In genomic region chr5:85986734-85987515, GRCm38 (mm10) we compare ENCODE assay signal across 22 mouse cellular contexts.
A peak's percentile ranks its signal among the peaks of the same experiment; 100 is the strongest.
DNase-seq lines count a peak whose midpoint lies in the region; ATAC-seq and TF ChIP-seq lines count a peak whose summit lies in the region.
"Had no signal": no experiment of that assay in that cellular context is flagged by ENCODE, and none has a peak within 500 bp of the region (broad histone marks: within the 10 kb centered on the region; RNA-seq: fewer than 3 reads in every experiment).

No protein-coding gene starts in this region.

- ATAC-seq in lung, embryonic 14.5 days (ENCODE audit: insufficient read depth): peak; percentile 69
- no peak; the same call in 1 of the 2 replicates for ATAC-seq in stomach, embryonic 15.5 days (ENCODE audit: insufficient read depth, low FRiP score, low read depth)
- ATAC-seq in stomach, postnatal 0 days (ENCODE audit: low FRiP score, low TSS enrichment): no peak
- ATAC-seq in stomach, embryonic 16.5 days (ENCODE audit: insufficient read depth, low FRiP score): no peak
- ATAC-seq: activated CD4-positive, CD25-positive, alpha-beta regulatory T cell, adult 4 months; CD4-positive, CD25-positive, alpha-beta regulatory T cell, adult 4 months; forebrain, embryonic 14.5 days; hindbrain, embryonic 16.5 days had no signal

- no peaks in the 10 kb centered on the region for H3K4me1 ChIP-seq in lung, embryonic 14.5 days (ENCODE audit: insufficient read depth)
- no peaks in the 10 kb centered on the region for H3K4me1 ChIP-seq in stomach, embryonic 15.5 days
- H3K4me1 ChIP-seq in stomach, postnatal 0 days (replicated peaks; ENCODE audit: control insufficient read depth, insufficient read depth): no peaks in the 10 kb centered on the region
- H3K4me1 ChIP-seq in stomach, embryonic 16.5 days (ENCODE audit: control insufficient read depth, insufficient read depth, low read length): no peaks in the 10 kb centered on the region
- H3K4me1 ChIP-seq: forebrain, embryonic 10.5 days; hindbrain, embryonic 10.5 days; hindbrain, embryonic 13.5 days had no signal

- no peak overlapping the region for H3K9ac ChIP-seq in lung, embryonic 14.5 days
- H3K9ac ChIP-seq in stomach, embryonic 15.5 days: no peak overlapping the region
- no peak overlapping the region for H3K9ac ChIP-seq in stomach, postnatal 0 days (ENCODE audit: low read length)
- H3K9ac ChIP-seq in stomach, embryonic 16.5 days (ENCODE audit: low read length): no peak overlapping the region
- H3K9ac ChIP-seq: hindbrain, embryonic 13.5 days had no signal

- peak; percentile 73 for DNase-seq in lung, embryonic 14.5 days
- no peak for DNase-seq in lung, adult 18-20 months
- DNase-seq in stomach, postnatal 0 days (ENCODE audit: low spot score): no peak
- no peak for DNase-seq in layer of hippocampus, adult 2 months (ENCODE audit: low spot score in 2 of 2)
- DNase-seq: adrenal gland, adult 8-10 months; adrenal gland, postnatal 25 days; cerebellum, adult 18-20 months; cerebellum, adult 9-10 months; cerebellum, postnatal 14 days; gastrocnemius, adult 2 months; gastrocnemius, postnatal 14 days; heart, adult 11 months had no signal

- no peak for TF ChIP-seq EP300 in stomach, postnatal 0 days (optimal IDR thresholded peaks at IDR 0.05)

- H3K36me3 ChIP-seq in lung, embryonic 14.5 days (ENCODE audit: insufficient read depth): no peaks in the 10 kb centered on the region
- no peaks in the 10 kb centered on the region for H3K36me3 ChIP-seq in stomach, embryonic 15.5 days
- no peaks in the 10 kb centered on the region for H3K36me3 ChIP-seq in stomach, postnatal 0 days (ENCODE audit: control insufficient read depth, insufficient read depth, low read length)
- H3K36me3 ChIP-seq in stomach, embryonic 16.5 days (ENCODE audit: control insufficient read depth, insufficient read depth, low read length): no peaks in the 10 kb centered on the region
- H3K36me3 ChIP-seq: forebrain, embryonic 10.5 days; hindbrain, embryonic 10.5 days; hindbrain, embryonic 13.5 days had no signal

- H3K4me2 ChIP-seq in lung, embryonic 14.5 days: no peak overlapping the region
- H3K4me2 ChIP-seq in stomach, embryonic 15.5 days: no peak overlapping the region
- no peak overlapping the region for H3K4me2 ChIP-seq in stomach, postnatal 0 days (replicated peaks; ENCODE audit: low read depth)
- H3K4me2 ChIP-seq in stomach, embryonic 16.5 days (ENCODE audit: low read depth, low read length): no peak overlapping the region
- H3K4me2 ChIP-seq: heart, embryonic 11.5 days; hindbrain, embryonic 13.5 days had no signal

- WGBS in lung, embryonic 14.5 days: 44% methylated on average over 4 of the region's 4 CpGs
- WGBS in stomach, embryonic 15.5 days: 58% methylated on average over 4 of the region's 4 CpGs
- WGBS in stomach, postnatal 0 days: 60% methylated on average over 4 of the region's 4 CpGs
- 54% methylated on average over 4 of the region's 4 CpGs for WGBS in stomach, embryonic 16.5 days

- TF ChIP-seq CTCF in lung, embryonic 14.5 days (IDR thresholded peaks at IDR 0.05; ENCODE audit: low read depth): no peak
- no peak for TF ChIP-seq CTCF in stomach, postnatal 0 days (IDR thresholded peaks at IDR 0.05; ENCODE audit: low read depth)
- no peak for TF ChIP-seq CTCF in layer of hippocampus, adult 2 months (conservative IDR thresholded peaks at IDR 0.05)

- no peaks in the 10 kb centered on the region for H3K27me3 ChIP-seq in lung, embryonic 14.5 days (ENCODE audit: insufficient read depth, low read length)
- no peaks in the 10 kb centered on the region for H3K27me3 ChIP-seq in stomach, embryonic 15.5 days (replicated peaks)
- no peaks in the 10 kb centered on the region for H3K27me3 ChIP-seq in stomach, postnatal 0 days (ENCODE audit: control insufficient read depth, insufficient read depth, low read length)
- H3K27me3 ChIP-seq in stomach, embryonic 16.5 days (ENCODE audit: control insufficient read depth, insufficient read depth, low read length): no peaks in the 10 kb centered on the region
- H3K27me3 ChIP-seq: hindbrain, embryonic 13.5 days had no signal

- no peaks in the 10 kb centered on the region for H3K9me3 ChIP-seq in lung, embryonic 14.5 days (ENCODE audit: low read depth, low read length)
- no peaks in the 10 kb centered on the region for H3K9me3 ChIP-seq in stomach, embryonic 15.5 days
- no peaks in the 10 kb centered on the region for H3K9me3 ChIP-seq in stomach, postnatal 0 days (ENCODE audit: control insufficient read depth, low read length)
- H3K9me3 ChIP-seq in stomach, embryonic 16.5 days (replicated peaks; ENCODE audit: control insufficient read depth, low read length): no peaks in the 10 kb centered on the region
- H3K9me3 ChIP-seq: forebrain, embryonic 10.5 days; hindbrain, embryonic 10.5 days; hindbrain, embryonic 13.5 days had no signal

- no peak overlapping the region for H3K4me3 ChIP-seq in lung, embryonic 14.5 days (ENCODE audit: low read depth, low read length)
- H3K4me3 ChIP-seq in stomach, embryonic 15.5 days (replicated peaks): no peak overlapping the region
- no peak overlapping the region for H3K4me3 ChIP-seq in stomach, postnatal 0 days (ENCODE audit: low read depth, low read length)
- no peak overlapping the region for H3K4me3 ChIP-seq in stomach, embryonic 16.5 days (replicated peaks; ENCODE audit: low read length)
- H3K4me3 ChIP-seq in layer of hippocampus, adult 2 months: no peak overlapping the region
- H3K4me3 ChIP-seq: forebrain, embryonic 10.5 days; gastrocnemius, adult 2 months; hindbrain, embryonic 10.5 days; hindbrain, embryonic 13.5 days had no signal

- no peak overlapping the region for H3K27ac ChIP-seq in lung, embryonic 14.5 days (ENCODE audit: low read depth)
- H3K27ac ChIP-seq in stomach, embryonic 15.5 days: 0 out of 2 replicates have a peak overlapping the region, but pooled peaks have one; percentile 14
- H3K27ac ChIP-seq in stomach, postnatal 0 days (replicated peaks): no peak overlapping the region
- peak overlapping the region; percentile 28; the same call in 1 of the 2 replicates for H3K27ac ChIP-seq in stomach, embryonic 16.5 days (ENCODE audit: low read length)
- H3K27ac ChIP-seq in layer of hippocampus, adult 2 months: no peak overlapping the region
- H3K27ac ChIP-seq: forebrain, embryonic 10.5 days; gastrocnemius, adult 2 months; hindbrain, embryonic 10.5 days; hindbrain, embryonic 13.5 days had no signal

Comparison
In these comparisons a context has a peak if more than half of its experiments do, and no peak if none do; other contexts are left out.
1. H3K27ac ChIP-seq: peak in stomach, embryonic 15.5 days (single experiment) and stomach, embryonic 16.5 days (single experiment); none in lung, embryonic 14.5 days (single experiment), stomach, postnatal 0 days (single experiment) and layer of hippocampus, adult 2 months (single experiment).